Mouse (Mus musculus) stomach, embryonic 15.5 days (tissue): ENCODE results near the gene Cfap77. TPM values are rescaled to one million over a fixed set of nuclear protein-coding genes. Genes with fewer than 3 reads are reported as not detected.

Experiments
- ATAC-seq: fragments of 200-750 bp; cut with Nextera tagmentation; 2 replicates; pipeline ENCODE4 v1.8.0; 2017; ENCODE audit warnings: low read depth, moderate number of reproducible peaks, moderate TSS enrichment; ENCODE audit not compliant: insufficient read depth, low FRiP score
- H3K27ac ChIP-seq: fragments of 300-500 bp; sonication (generic); 2 replicates; pipeline ENCODE4 v1.5.1; 2015; ENCODE audit warnings: mild to moderate bottlenecking, inconsistent platforms
- H3K27me3 ChIP-seq: fragments of 300-500 bp; sonication (generic); replicated peaks from 2 replicates; pipeline ENCODE4 v1.6.1; 2015; ENCODE audit warnings: inconsistent platforms
- H3K36me3 ChIP-seq: fragments of 300-500 bp; sonication (generic); 2 replicates; pipeline ENCODE4 v1.6.1; 2015; ENCODE audit warnings: inconsistent platforms
- H3K4me1 ChIP-seq: fragments of 300-500 bp; sonication (generic); 2 replicates; pipeline ENCODE4 v1.6.1; 2015; ENCODE audit warnings: inconsistent platforms
- H3K4me2 ChIP-seq: fragments of 300-500 bp; sonication (generic); 2 replicates; pipeline ENCODE4 v1.6.1; 2015; ENCODE audit warnings: mild to moderate bottlenecking, inconsistent platforms
- H3K4me3 ChIP-seq: fragments of 300-500 bp; sonication (generic); replicated peaks from 2 replicates; pipeline ENCODE4 v1.5.1; 2015; ENCODE audit warnings: inconsistent platforms
- H3K9ac ChIP-seq: fragments of 300-500 bp; sonication (generic); 2 replicates; pipeline ENCODE4 v1.6.1; 2015; ENCODE audit warnings: inconsistent platforms
- H3K9me3 ChIP-seq: fragments of 300-500 bp; sonication (generic); 2 replicates; pipeline ENCODE4 v1.6.1; 2016; ENCODE audit warnings: inconsistent platforms
- WGBS: fragments of 180-500 bp; shearing (Covaris S2); methylation state at CpG from one replicate; pipeline ENCODE4 v1.1.7; 2015; 5-methylcytosine and 5-hydroxymethylcytosine counted together
- polyA plus RNA-seq: library from polyadenylated mRNA; unstranded; fragments of >200 nt; fragmentation: Nextera tagmentation; extraction: Ambion mirVana; gene quantifications from 2 replicates; pipeline ENCODE4 v1.2.1, GENCODE M21; 2015

Gene Cfap77
- polyA plus RNA-seq, 1 experiment from 2014 or later = 0.39 TPM

DNA sequence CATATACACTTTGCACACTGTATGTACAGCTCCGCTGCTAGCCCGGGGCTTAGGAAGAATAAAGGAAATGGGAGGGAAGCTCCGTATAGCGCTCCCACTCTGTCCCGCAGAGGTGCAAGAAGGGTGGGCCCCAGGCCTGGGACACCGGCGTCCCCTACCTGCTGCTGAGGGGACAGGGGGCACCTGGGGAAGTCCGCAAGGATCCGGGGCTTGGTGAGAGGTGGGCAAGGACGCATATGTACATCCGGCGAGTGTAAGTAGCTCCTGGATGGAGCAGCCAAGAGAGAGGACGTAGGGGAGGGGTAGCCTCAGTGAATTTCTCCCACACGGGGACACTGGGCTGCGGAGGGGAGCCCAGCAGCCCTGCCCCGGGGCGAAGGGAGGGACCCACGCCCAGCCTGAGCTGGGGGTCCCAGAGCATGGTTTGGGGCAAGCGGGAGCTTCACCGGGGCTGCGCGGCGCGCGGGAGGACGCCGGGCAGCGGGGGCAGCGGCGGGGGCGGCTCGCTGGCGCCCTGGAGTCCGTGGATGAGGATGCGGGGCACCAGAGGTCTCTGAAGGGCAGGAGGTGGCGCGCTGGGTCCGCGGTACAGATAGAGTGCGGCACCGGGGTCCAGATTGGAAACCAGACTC lies 145.6 kb downstream of the Cfap77 start:
- no peak for ATAC-seq
- no peak overlapping the region for H3K9ac ChIP-seq
- H3K4me3 ChIP-seq = no peak overlapping the region
- no peaks in the 10 kb centered on the region for H3K9me3 ChIP-seq
- peaks cover 16% of the 10 kb centered on the region; the same call in 1 of the 2 replicates for H3K4me1 ChIP-seq
- no peak overlapping the region for H3K27ac ChIP-seq
- peaks cover 74% of the 10 kb centered on the region for H3K27me3 ChIP-seq
- 1% methylated on average over 41 of the region's 41 CpGs for WGBS
- H3K36me3 ChIP-seq = no peaks in the 10 kb centered on the region; the same call in 1 of the 2 replicates
- no peak overlapping the region for H3K4me2 ChIP-seq

DNA sequence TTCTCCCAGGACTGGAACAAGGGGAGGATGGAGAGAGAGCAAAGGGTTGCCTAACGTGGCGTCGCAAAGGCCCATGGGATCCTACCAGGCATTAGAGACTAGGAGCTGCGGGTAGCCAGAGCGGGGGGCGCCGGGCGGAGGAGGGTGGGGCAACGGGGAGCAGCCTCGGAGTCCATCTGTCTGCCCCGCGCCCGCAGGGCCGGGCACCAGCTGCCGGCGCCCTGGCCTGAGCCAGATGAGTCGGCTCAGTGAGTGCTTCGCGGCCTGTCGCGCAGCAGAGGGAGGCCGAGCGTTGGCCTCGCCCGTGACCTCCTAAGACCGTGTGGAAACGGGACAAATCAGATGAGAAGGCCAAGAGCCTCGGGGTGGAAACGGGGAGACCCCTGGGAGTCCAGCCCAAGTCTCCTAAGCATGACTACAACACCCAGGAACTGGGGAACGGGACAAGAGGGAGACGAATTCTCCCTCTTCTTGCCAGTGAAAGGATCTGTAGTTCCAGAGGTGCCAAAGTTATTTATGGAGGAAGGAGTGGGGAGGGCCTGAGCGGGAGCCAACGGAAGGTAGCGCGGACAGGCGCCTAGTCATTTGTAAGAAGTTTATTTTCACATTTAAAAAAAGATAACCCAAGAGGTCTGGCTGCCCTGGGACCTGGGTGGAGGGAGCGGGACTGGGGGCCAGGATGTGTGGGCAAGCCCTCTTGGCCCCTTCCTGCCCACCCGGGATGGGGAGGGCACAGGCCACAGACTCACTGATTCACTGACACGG lies 146.3 kb downstream of the Cfap77 start:
- 2% methylated on average over 39 of the region's 39 CpGs for WGBS
- H3K27ac ChIP-seq = no peak overlapping the region
- H3K27me3 ChIP-seq = peaks cover 67% of the 10 kb centered on the region
- peaks cover 16% of the 10 kb centered on the region; the same call in 1 of the 2 replicates for H3K4me1 ChIP-seq
- H3K9ac ChIP-seq = no peak overlapping the region
- H3K9me3 ChIP-seq = no peaks in the 10 kb centered on the region
- H3K36me3 ChIP-seq = no peaks in the 10 kb centered on the region; the same call in 1 of the 2 replicates
- peak overlapping the region; percentile 39 for H3K4me2 ChIP-seq
- 0 out of 2 replicates have a peak overlapping the region, but pooled peaks have one; percentile 14 for H3K4me3 ChIP-seq
- no peak for ATAC-seq

DNA sequence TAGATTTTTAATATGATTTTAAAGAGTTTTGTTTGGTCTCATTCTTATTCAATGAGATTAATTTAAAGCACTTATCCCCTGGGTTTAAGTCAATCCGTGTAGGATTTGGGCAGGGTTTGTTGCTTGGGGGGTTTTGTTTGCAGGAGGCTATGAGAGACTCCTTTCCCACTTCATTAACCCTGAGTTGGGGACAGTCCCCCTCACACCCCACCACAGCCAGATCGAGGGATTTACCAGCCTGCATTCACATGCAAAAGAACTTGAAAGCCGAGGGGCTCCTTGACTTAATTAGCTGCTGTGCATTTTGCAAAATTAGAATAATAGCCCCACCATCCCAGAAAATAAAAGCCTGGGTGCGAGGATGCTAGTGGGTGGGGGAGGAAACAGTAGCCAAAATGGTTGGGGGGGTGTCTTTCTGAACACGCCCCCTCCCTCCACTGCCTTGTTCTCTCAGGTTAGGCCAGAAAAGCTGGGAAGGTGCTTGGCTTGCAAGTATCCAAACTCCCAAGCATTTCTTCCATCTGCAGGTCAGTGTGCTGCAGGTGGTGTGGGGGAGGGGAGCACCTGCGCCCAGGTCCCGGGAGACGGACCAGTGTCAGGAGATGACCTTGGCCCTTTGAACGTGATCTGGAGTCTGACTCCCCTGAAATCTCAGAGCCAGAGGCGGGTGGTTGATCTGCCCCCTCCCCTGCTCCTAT lies 147.0 kb downstream of the Cfap77 start:
- Histone ChIP-seq H3K4me2 (peak overlapping the region; percentile 39), H3K27ac (no peak overlapping the region), H3K4me1 (peaks cover 16% of the 10 kb centered on the region; the same call in 1 of the 2 replicates), H3K27me3 (peaks cover 60% of the 10 kb centered on the region), H3K4me3 (0 out of 2 replicates have a peak overlapping the region, but pooled peaks have one; percentile 14), H3K9me3 (no peaks in the 10 kb centered on the region), H3K36me3 (no peaks in the 10 kb centered on the region; the same call in 1 of the 2 replicates), H3K9ac (no peak overlapping the region)
- 10% methylated on average over 10 of the region's 10 CpGs for WGBS
- no peak for ATAC-seq

DNA sequence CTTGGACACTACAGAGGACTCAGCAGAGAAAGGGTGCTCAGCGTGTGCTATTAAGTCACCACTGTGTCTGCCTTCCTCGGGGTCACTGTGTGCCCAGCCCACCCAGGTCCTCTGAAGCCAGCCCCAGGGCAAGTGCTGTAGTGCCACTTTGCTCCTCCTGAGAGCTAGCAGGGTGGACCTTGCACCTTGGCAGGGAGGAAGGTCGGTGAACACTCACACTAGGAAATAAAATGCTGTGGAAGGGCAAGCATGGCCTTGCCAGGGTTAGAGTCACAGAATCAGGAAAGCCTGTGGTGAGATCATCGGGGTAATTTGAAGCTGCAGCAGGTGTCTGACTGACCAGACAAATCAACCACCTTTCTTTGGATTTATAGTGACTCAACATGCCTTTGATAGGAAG lies 149.3 kb downstream of the Cfap77 start:
- peaks cover 16% of the 10 kb centered on the region; the same call in 1 of the 2 replicates for H3K4me1 ChIP-seq
- no peaks in the 10 kb centered on the region for H3K9me3 ChIP-seq
- no peak overlapping the region for H3K4me2 ChIP-seq
- H3K36me3 ChIP-seq = no peaks in the 10 kb centered on the region; the same call in 1 of the 2 replicates
- no peak for ATAC-seq
- no peak overlapping the region for H3K27ac ChIP-seq
- no peak overlapping the region for H3K4me3 ChIP-seq
- H3K27me3 ChIP-seq = peaks cover 38% of the 10 kb centered on the region
- no peak overlapping the region for H3K9ac ChIP-seq
- 67% methylated on average over 4 of the region's 4 CpGs for WGBS

DNA sequence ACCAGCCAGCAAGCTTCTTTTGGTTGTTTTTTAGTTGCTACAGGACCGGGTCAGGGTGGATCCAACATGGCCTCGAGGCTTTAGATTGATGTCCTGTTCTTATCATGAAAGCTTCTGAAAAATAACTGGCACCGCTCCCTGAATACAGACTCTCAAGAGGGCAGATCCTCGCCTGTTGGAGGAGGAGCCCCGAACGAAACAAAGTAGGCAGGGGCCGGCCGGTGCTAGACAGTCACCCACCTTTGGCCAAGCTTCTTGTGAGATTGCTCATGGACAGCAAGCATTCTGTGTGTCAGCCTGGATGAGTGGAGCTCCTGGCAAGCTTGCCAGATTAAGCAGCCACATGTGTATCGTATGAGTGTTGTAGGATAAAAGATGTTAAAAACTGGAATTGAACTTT lies 150.1 kb downstream of the Cfap77 start:
- H3K36me3 ChIP-seq = peaks cover 7% of the 10 kb centered on the region; the same call in 1 of the 2 replicates
- H3K4me2 ChIP-seq = no peak overlapping the region
- H3K4me3 ChIP-seq = no peak overlapping the region
- no peak for ATAC-seq
- no peak overlapping the region for H3K27ac ChIP-seq
- H3K27me3 ChIP-seq = peaks cover 31% of the 10 kb centered on the region
- no peak overlapping the region for H3K9ac ChIP-seq
- 84% methylated on average over 9 of the region's 9 CpGs for WGBS
- peaks cover 16% of the 10 kb centered on the region; the same call in 1 of the 2 replicates for H3K4me1 ChIP-seq
- no peaks in the 10 kb centered on the region for H3K9me3 ChIP-seq

DNA sequence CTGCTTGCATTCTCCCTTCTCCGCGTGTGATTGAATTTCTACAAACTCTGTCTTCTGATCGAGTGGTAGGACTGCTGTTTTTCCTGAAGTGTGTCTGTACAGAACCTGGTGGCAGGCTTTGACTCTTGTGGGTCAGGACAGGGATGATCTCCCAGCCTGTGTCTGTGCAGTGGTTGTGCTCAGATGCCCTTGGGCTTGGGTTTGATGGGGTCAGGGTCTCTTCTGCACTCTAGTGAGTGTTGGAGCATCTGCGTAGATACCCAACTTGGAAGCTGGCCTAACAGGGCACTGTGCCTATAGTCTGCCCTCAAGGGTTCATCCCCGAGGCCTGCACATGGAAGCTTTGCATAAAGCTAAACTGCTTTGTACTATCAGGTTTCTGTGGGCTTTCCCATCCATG lies 151.0 kb downstream of the Cfap77 start:
- Histone ChIP-seq H3K36me3 (peaks cover 7% of the 10 kb centered on the region; the same call in 1 of the 2 replicates), H3K4me1 (peaks cover 10% of the 10 kb centered on the region; the same call in 1 of the 2 replicates), H3K9ac (no peak overlapping the region), H3K27me3 (peaks cover 22% of the 10 kb centered on the region), H3K4me3 (no peak overlapping the region), H3K27ac (no peak overlapping the region), H3K9me3 (no peaks in the 10 kb centered on the region), H3K4me2 (no peak overlapping the region)
- 87% methylated on average over 5 of the region's 5 CpGs for WGBS
- no peak for ATAC-seq

DNA sequence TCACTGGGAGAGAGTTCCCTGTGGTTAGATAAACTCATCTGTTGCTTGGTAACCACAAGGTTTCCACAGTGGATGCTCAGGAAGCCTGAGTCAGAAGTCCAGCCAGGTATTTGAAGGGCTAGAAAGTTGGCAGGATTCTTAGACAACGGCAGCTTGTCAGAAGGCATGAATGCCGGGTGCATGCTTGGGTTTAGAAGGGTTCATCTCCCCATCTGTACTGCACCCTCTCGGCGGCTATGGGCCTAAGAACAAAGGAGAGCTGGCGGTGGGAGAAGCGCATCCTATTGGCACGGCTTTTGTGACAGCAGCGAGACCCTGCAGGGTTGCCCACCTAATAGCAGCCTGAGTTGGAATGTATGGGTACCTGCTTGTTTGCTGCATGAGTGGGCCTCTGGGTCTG lies 152.6 kb downstream of the Cfap77 start:
- Histone ChIP-seq H3K9me3 (no peaks in the 10 kb centered on the region), H3K4me2 (no peak overlapping the region), H3K4me1 (no peaks in the 10 kb centered on the region), H3K36me3 (peaks cover 7% of the 10 kb centered on the region; the same call in 1 of the 2 replicates), H3K9ac (no peak overlapping the region), H3K27ac (no peak overlapping the region), H3K4me3 (no peak overlapping the region), H3K27me3 (0 out of 2 replicates have a peak, but pooled peaks cover 6% of the 10 kb centered on the region)
- 95% methylated on average over 8 of the region's 8 CpGs for WGBS
- no peak for ATAC-seq

DNA sequence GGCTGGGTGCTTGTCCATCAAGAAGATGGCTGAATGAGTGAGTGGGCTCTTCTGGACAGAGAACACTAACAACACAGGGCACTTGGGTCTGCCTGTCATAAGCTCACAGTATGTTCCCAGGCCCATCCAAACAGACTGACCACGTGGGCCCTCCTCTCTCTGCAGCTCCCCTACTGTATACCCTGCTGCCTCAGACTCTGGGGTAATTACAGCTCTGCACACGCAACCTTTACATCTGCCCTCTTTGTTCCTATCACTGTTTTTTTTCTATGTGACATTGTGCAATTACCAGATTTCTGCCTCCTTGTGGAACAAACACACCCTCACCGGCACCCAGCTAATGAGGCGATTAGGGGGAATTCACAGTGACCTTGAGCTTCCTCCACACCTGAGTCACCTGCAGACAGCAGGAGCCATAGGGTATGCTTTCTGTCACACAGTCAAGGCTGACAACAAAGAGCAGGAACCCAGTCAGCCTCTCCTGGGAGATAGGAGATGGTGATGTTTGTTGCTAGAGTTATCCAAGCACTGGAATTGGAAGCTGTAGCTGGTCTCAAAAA lies 157.4 kb downstream of the Cfap77 start:
- Histone ChIP-seq H3K9ac (no peak overlapping the region), H3K27me3 (no peaks in the 10 kb centered on the region), H3K4me1 (no peaks in the 10 kb centered on the region), H3K9me3 (no peaks in the 10 kb centered on the region), H3K36me3 (peaks cover 7% of the 10 kb centered on the region; the same call in 1 of the 2 replicates), H3K4me3 (no peak overlapping the region), H3K4me2 (no peak overlapping the region), H3K27ac (no peak overlapping the region)
- WGBS = 71% methylated on average over 4 of the region's 4 CpGs
- no peak for ATAC-seq

DNA sequence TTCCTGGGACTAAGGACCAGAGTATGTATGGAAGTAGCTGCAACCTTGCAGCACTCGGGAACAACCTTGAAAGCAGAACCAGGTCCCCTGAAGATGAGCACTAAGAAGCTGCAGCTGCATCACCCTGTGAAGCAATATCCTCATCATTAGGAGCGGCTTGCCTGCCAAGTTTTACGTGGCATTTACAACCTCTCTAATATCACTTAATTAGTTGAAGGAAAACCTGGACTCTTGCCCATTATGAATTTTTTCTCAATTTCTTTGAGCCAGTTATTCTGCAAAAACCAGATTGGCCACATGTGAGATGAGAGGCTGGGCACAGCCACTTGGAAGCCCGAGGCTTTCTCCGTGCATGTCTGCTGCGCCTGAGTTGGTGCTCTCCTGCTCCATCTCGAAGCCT lies 159.0 kb downstream of the Cfap77 start:
- WGBS = 83% methylated on average over 7 of the region's 7 CpGs
- H3K4me2 ChIP-seq = no peak overlapping the region
- H3K36me3 ChIP-seq = peaks cover 7% of the 10 kb centered on the region; the same call in 1 of the 2 replicates
- no peaks in the 10 kb centered on the region for H3K27me3 ChIP-seq
- H3K4me3 ChIP-seq = no peak overlapping the region
- H3K27ac ChIP-seq = no peak overlapping the region
- H3K4me1 ChIP-seq = no peaks in the 10 kb centered on the region
- H3K9me3 ChIP-seq = no peaks in the 10 kb centered on the region
- no peak overlapping the region for H3K9ac ChIP-seq
- ATAC-seq = no peak

DNA sequence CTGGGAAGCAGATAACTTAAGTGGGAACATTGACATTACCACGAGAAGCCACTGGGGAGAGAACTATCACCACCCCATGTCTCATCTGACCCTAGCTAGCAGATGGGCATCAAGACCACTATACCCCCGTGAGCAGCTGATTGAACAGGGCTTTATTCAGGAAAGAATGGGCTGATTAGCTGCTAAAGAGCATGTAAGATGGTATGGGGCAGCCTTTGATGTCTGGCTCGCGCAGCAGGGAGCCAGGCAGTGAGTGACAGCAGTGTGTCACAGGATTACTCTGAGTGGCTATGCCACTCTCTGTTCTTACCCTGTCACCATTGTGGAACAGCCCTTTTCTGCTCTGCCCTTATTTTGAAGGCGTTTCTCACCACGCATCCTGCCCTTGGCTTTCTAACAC lies 161.3 kb downstream of the Cfap77 start:
- Histone ChIP-seq H3K9ac (no peak overlapping the region), H3K4me2 (no peak overlapping the region), H3K4me3 (no peak overlapping the region), H3K27me3 (no peaks in the 10 kb centered on the region), H3K36me3 (no peaks in the 10 kb centered on the region; the same call in 1 of the 2 replicates), H3K4me1 (no peaks in the 10 kb centered on the region), H3K9me3 (no peaks in the 10 kb centered on the region), H3K27ac (no peak overlapping the region)
- WGBS = 66% methylated on average over 6 of the region's 6 CpGs
- no peak for ATAC-seq

DNA sequence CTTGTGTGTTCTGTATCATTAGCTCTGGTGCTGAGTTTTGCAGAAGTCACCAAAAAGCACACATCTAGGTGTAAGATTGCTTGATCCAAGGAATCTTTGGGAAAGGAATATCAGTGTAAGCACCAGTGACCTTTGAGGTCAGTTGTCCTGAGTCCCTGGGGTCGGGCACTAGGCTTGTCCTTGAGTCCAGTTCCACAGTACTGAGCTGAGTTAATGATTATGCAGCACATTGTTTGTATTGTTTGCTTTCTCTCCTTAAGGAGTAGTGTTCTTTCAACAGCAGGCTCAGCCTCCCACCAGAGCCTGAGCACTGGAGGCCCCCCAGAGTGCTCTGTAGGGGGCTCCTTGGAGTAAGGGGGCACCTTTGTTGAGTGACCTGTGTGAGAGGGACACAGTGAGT lies 162.1 kb downstream of the Cfap77 start:
- WGBS = 45% methylated on average over 1 of the region's 1 CpGs
- Histone ChIP-seq H3K4me2 (no peak overlapping the region), H3K9me3 (no peaks in the 10 kb centered on the region), H3K9ac (no peak overlapping the region), H3K27me3 (no peaks in the 10 kb centered on the region), H3K4me1 (no peaks in the 10 kb centered on the region), H3K27ac (no peak overlapping the region), H3K4me3 (no peak overlapping the region), H3K36me3 (peaks cover 3% of the 10 kb centered on the region; the same call in 1 of the 2 replicates)
- peak; percentile 63 for ATAC-seq
